Mouse (Mus musculus) liver, embryonic 16.5 days (tissue): ENCODE measurements around the gene Asb17. TPM values are rescaled to one million over a fixed set of nuclear protein-coding genes. Genes with fewer than 3 reads are reported as not detected.
"Not testable (repeated sequence)": the region's sequence is repeated elsewhere in the genome, so short reads cannot be mapped to it uniquely, and the experiment has no call there.

ENCODE experiments used
- ATAC-seq: fragments of 200-750 bp; cut with Nextera tagmentation; 2 replicates; pipeline ENCODE4 v1.8.0; 2017; ENCODE audit warnings: low read depth, mild to moderate bottlenecking, moderate number of reproducible peaks, moderate library complexity
- H3K27ac ChIP-seq: fragments of 300-500 bp; sonication (generic); 2 replicates; pipeline ENCODE4 v1.5.1; 2014; ENCODE audit warnings: mild to moderate bottlenecking, low read length
- H3K27me3 ChIP-seq: fragments of 300-500 bp; sonication (generic); 2 replicates; pipeline ENCODE4 v1.6.1; 2014; ENCODE audit warnings: low read depth, low read length, mixed read lengths; ENCODE audit not compliant: control insufficient read depth, insufficient read depth
- H3K36me3 ChIP-seq: fragments of 300-500 bp; sonication (generic); 2 replicates; pipeline ENCODE4 v1.6.1; 2014; ENCODE audit warnings: mild to moderate bottlenecking; ENCODE audit not compliant: control insufficient read depth, insufficient read depth
- H3K4me1 ChIP-seq: fragments of 300-500 bp; sonication (generic); 2 replicates; pipeline ENCODE4 v1.6.1; 2014; ENCODE audit warnings: low read depth, low read length, mixed read lengths; ENCODE audit not compliant: control insufficient read depth
- H3K4me2 ChIP-seq: fragments of 300-500 bp; sonication (generic); 2 replicates; pipeline ENCODE4 v1.6.1; 2014; ENCODE audit warnings: low read depth, low read length, mixed read lengths
- H3K4me3 ChIP-seq: fragments of 300-500 bp; sonication (generic); 2 replicates; pipeline ENCODE4 v1.5.1; 2014; ENCODE audit warnings: low read depth, mild to moderate bottlenecking, low read length
- H3K9ac ChIP-seq: fragments of 300-500 bp; sonication (generic); 2 replicates; pipeline ENCODE4 v1.6.1; 2014; ENCODE audit warnings: low read depth, low read length
- H3K9me3 ChIP-seq: fragments of 300-500 bp; sonication (generic); replicated peaks from 2 replicates; pipeline ENCODE4 v1.6.1; 2016; ENCODE audit warnings: low read length; ENCODE audit not compliant: control insufficient read depth
- WGBS: fragments of 180-500 bp; shearing (Covaris S2); extraction: QIAGEN DNeasy Blood & Tissue Kit; methylation state at CpG from one replicate; pipeline ENCODE4 v1.1.7; 2014; ENCODE audit not compliant: insufficient replicate concordance; 5-methylcytosine and 5-hydroxymethylcytosine counted together
- polyA plus RNA-seq: library from polyadenylated mRNA; unstranded; fragments of >200 nt; fragmentation: Nextera tagmentation; extraction: Ambion mirVana; gene quantifications from 2 replicates; pipeline ENCODE4 v1.2.1, GENCODE M21; 2015

Asb17 gene
- polyA plus RNA-seq, 1 experiment from 2014 or later, result 2.2 TPM

- no peaks in the 10 kb centered on the region for H3K27me3 ChIP-seq
Observed at GRCm38 (mm10) chr3:153826616-153827015, 17.4 kb upstream of the Asb17 start.

GRCm38 (mm10) chr3:153829788-153830187 lies 14.2 kb upstream of the Asb17 start:
- not testable (repeated sequence) for H3K27me3 ChIP-seq, H3K36me3 ChIP-seq, ATAC-seq, H3K27ac ChIP-seq, H3K9ac ChIP-seq, H3K4me3 ChIP-seq, H3K4me2 ChIP-seq, H3K9me3 ChIP-seq
- H3K4me1 ChIP-seq, result peaks cover 38% of the 10 kb centered on the region
- 54% methylated on average over 3 of the region's 3 CpGs for WGBS

More at GRCm38 (mm10) chr3:153826616-153827015, 17.4 kb upstream of the Asb17 start:
- Histone ChIP-seq H3K9me3 (no peaks in the 10 kb centered on the region), H3K4me1 (peaks cover 17% of the 10 kb centered on the region), H3K9ac (no peak overlapping the region), H3K4me2 (no peak overlapping the region), H3K36me3 (no peaks in the 10 kb centered on the region), H3K4me3 (no peak overlapping the region), H3K27ac (no peak overlapping the region)
- no peak for ATAC-seq
- WGBS, result 56% methylated on average over 6 of the region's 6 CpGs

- H3K4me2 ChIP-seq, result peak overlapping the region; percentile 36
- H3K4me1 ChIP-seq, result peaks cover 45% of the 10 kb centered on the region
- WGBS, result 39% methylated on average over 11 of the region's 11 CpGs
- H3K36me3 ChIP-seq, result no peaks in the 10 kb centered on the region
- H3K27ac ChIP-seq, result peak overlapping the region; percentile 85
- H3K9me3 ChIP-seq, result no peaks in the 10 kb centered on the region
- ATAC-seq, result peak; percentile 80
- H3K9ac ChIP-seq, result peak overlapping the region; percentile 54
- no peaks in the 10 kb centered on the region for H3K27me3 ChIP-seq
- H3K4me3 ChIP-seq, result no peak overlapping the region
Observed at GRCm38 (mm10) chr3:153831014-153831872, 12.8 kb upstream of the Asb17 start.

GRCm38 (mm10) chr3:153831873-153832653 lies 11.9 kb upstream of the Asb17 start:
- Histone ChIP-seq H3K4me3 (no peak overlapping the region), H3K27ac (peak overlapping the region; percentile 85), H3K4me2 (peak overlapping the region; percentile 36), H3K9me3 (no peaks in the 10 kb centered on the region), H3K36me3 (no peaks in the 10 kb centered on the region), H3K27me3 (no peaks in the 10 kb centered on the region), H3K9ac (peak overlapping the region; percentile 54), H3K4me1 (peaks cover 45% of the 10 kb centered on the region)
- WGBS, result 37% methylated on average over 4 of the region's 4 CpGs
- peak; percentile 92 for ATAC-seq

DNA sequence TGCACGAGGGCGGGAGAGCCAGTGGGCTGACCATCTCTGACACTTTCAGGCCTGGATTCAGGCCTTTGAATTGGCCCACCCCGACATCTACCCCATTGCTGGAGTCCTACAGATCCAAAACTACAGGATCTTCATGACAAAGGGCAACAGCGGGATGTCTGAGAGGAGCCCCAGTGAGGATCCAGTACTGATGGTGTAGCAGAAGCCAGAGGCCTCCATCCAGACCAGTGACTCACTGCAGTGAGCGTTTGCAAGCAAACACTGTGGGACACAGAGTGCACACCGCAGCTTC lies 11.4 kb upstream of the Asb17 start:
- Histone ChIP-seq H3K9me3 (no peaks in the 10 kb centered on the region), H3K4me3 (no peak overlapping the region), H3K4me1 (peaks cover 48% of the 10 kb centered on the region), H3K27me3 (no peaks in the 10 kb centered on the region), H3K36me3 (no peaks in the 10 kb centered on the region), H3K9ac (peak overlapping the region; percentile 50), H3K4me2 (peak overlapping the region; percentile 36), H3K27ac (peak overlapping the region; percentile 71)
- WGBS, result 75% methylated on average over 6 of the region's 6 CpGs
- ATAC-seq, result no peak

GRCm38 (mm10) chr3:153834071-153834470 lies 9.9 kb upstream of the Asb17 start:
- ATAC-seq, result no peak
- Histone ChIP-seq H3K4me1 (peaks cover 49% of the 10 kb centered on the region), H3K36me3 (no peaks in the 10 kb centered on the region), H3K4me2 (no peak overlapping the region), H3K9me3 (no peaks in the 10 kb centered on the region), H3K27ac (no peak overlapping the region), H3K4me3 (no peak overlapping the region), H3K27me3 (no peaks in the 10 kb centered on the region), H3K9ac (no peak overlapping the region)
- WGBS, result 81% methylated on average over 4 of the region's 4 CpGs

GRCm38 (mm10) chr3:153835455-153836086 lies 8.4 kb upstream of the Asb17 start:
- H3K27me3 ChIP-seq, result no peaks in the 10 kb centered on the region
- H3K9ac ChIP-seq, result no peak overlapping the region
- H3K4me3 ChIP-seq, result no peak overlapping the region
- no peaks in the 10 kb centered on the region for H3K9me3 ChIP-seq
- WGBS, result 40% methylated on average over 7 of the region's 7 CpGs
- H3K36me3 ChIP-seq, result no peaks in the 10 kb centered on the region
- ATAC-seq, result peak; percentile 30
- peaks cover 40% of the 10 kb centered on the region for H3K4me1 ChIP-seq
- H3K4me2 ChIP-seq, result no peak overlapping the region
- peak overlapping the region; percentile 48 for H3K27ac ChIP-seq

GRCm38 (mm10) chr3:153836316-153836715 lies 7.7 kb upstream of the Asb17 start:
- WGBS, result 71% methylated on average over 3 of the region's 3 CpGs
- H3K9me3 ChIP-seq, result no peaks in the 10 kb centered on the region
- no peak overlapping the region for H3K27ac ChIP-seq
- H3K4me1 ChIP-seq, result peaks cover 35% of the 10 kb centered on the region
- H3K4me2 ChIP-seq, result no peak overlapping the region
- no peak overlapping the region for H3K4me3 ChIP-seq
- no peaks in the 10 kb centered on the region for H3K36me3 ChIP-seq
- ATAC-seq, result no peak
- no peaks in the 10 kb centered on the region for H3K27me3 ChIP-seq
- no peak overlapping the region for H3K9ac ChIP-seq
